Mouse (Mus musculus): ENCODE data around the gene Faap20.
"Not testable (repeated sequence)": the region's sequence is repeated elsewhere in the genome, so short reads cannot be mapped to it uniquely, and the experiment has no call there.

Gene Faap20

DNA sequence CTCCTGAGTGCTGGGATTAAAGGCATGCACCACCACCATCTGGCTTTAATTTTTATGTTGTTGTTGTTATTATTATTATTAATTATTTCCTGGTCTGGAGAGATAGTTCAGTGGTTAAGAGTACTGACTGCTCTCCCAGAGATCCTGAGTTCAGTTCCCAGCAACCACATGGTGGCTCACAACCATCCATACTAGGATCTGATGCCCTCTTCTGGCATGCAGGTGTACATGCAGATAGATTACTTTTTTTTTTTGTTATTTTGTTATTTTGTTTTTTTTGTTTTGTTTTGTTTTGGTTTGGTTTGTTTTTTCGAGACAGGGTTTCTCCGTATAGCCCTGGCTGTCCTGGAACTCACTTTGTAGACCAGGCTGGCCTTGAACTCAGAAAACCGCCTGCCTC is 1.5 kb upstream of the Faap20 start:
- DNase-seq (ENCODE audit: low spot score): not testable (repeated sequence)

DNA sequence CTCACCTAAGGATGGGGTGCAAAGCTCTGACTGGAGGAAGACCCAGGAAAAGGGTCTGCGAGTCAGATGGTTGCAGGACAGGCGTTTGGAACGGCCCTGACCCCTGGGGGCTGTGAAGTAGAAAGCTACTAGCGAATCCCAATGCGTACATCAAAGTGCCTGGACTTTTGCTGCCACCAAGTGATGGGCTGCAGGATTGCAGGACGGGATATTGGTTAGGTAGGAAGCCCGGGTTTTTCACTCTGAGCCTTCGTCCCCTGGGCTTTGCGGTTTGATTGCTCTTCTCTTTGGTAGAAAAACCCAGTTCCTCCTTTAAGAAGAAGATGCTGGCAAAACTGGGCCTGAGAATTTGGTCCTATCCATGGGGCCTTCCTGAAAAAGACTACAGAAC is 350 bp upstream of the Faap20 start:
- DNase-seq (ENCODE audit: low spot score): peak; percentile 88

DNA sequence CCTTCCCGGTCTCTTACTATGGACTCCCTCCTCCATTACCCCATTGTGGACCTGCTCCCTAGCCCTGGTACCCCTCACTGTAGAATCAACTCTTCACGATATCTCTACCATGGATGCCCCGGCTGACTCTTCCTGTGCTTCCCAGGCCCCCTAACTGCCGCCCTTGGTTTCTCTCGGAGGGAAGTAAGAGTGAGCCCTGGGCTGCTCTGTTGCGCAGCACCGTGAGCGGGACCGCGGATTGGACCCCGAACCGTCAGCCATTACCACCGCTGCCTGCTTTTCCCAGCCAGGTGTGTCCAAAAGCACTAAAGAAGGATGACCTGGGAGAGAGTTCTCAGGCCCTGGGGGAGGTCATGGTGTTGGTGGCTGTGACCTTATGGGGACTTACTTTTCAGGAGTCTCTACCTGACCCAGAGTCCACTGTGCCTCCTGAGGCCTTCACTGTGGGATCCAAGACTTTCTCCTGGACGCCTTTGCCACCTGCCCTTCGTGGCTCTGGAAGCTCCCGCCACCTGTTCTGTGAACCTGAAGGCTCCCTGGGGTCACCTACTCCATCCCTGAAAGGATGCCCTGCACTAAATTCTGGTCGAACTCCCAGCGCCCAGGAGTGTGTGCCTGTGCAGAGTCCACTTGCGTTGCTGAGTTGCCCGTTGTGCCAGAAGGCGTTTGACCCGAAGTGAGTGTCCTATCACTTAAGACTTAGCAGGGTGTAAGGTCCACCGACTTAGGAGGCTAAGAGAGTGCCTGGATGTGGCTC is 937 bp downstream of the Faap20 start:
- DNase-seq (ENCODE audit: low spot score): peak; percentile 30

DNA sequence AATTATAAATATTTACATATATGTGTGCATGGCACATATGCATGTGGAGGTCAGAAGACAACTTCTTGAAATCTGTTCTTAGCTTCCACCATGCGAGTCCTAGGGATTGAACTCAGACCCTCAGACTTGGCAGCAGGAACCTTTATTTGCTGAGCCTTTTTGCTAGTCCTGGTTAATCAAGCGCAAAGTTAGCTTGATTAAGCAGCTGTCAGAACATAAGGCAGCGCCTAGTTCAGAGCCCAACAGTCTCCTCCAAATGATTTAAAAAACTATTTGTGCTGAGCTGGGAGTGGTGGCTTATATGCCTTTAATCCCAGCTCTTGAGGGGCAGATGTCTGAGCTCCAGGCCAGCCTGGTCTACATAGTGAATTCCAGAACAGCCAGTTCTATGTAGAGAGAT is 1.5 kb downstream of the Faap20 start:
- DNase-seq (ENCODE audit: low spot score): no peak

DNA sequence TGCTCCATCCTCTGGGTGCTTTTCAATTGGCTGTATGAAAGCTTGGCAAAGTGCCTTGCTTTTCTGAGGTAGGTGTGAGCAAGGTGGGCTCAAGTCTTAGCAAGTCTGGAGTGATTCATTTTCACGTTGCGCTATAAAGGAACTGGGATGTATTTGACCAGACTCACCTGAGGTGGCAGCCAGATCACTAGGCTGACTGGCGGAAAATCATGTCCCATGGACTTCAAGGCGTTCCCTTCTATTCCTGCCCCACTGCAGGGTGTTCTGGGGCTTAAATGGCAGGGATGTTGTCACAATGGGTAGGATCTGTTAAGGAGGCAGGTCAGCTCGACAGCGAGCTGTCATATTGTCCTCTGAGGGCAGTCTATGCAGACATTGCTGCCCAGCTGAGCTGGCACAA is 2.7 kb downstream of the Faap20 start:
- no peak for DNase-seq (ENCODE audit: low spot score)

DNA sequence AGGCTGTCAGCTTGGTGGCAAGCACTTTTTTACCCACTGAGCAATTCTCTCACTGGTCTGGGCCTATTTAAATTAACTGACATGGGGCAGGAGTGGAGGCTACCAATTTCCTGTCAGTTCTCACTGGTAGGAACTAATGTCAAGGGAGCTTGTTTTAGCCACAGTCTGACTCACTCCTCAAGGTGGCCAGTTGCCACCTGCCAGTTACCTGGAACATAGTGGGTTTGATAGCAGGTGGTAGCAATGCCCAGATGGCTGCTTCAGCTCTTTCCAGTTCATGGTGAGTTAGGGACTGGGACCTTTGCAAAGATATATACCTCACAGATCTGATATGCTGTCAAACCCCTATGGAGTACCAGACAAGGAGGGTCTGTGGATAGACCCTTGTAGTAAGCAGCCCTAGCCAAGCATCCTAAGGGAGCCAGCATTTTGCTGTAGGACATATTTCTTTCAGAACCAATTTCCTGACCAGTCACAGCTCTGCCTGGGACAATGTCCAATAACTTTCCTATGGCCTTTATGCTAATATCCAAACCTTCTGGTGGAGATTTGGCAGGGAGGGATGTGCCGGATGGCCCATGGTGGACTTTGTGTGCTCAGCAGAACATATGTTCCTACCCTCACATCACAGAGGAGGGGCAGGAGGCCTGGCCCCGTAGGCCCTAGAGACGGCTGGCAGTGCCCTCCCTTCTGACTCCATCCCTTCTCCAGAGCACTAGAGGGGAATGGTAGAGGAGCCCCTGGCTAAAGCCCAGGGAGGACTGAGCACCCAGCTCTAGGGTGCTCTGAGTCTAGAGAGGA is 15.1 kb downstream of the Faap20 start:
- no peak for DNase-seq (ENCODE audit: low spot score)

DNA sequence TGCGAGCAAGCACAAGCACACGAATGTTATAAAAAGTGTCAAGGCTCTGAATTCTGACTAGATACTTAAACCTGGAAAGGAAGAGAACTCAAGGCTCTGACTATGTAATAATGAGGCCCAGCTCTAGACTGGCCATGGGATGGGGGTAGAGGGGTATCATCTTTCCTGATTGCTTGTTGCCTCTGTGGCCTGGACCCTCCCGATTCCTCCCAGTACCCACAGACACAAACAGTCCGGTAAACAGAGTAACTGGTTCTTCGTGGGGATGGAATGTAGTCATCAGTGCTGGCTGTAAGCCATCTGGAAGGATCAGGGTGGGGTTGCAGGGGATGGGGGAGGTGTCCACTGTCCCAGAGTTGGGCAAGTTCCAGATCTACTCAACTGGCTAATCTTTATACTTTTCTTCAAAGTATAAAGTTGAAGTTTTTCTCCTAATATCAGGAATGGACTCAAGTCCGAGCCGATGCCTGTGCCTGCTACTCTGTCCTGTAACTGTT is 17.5 kb downstream of the Faap20 start:
- DNase-seq (ENCODE audit: low spot score): no peak

DNA sequence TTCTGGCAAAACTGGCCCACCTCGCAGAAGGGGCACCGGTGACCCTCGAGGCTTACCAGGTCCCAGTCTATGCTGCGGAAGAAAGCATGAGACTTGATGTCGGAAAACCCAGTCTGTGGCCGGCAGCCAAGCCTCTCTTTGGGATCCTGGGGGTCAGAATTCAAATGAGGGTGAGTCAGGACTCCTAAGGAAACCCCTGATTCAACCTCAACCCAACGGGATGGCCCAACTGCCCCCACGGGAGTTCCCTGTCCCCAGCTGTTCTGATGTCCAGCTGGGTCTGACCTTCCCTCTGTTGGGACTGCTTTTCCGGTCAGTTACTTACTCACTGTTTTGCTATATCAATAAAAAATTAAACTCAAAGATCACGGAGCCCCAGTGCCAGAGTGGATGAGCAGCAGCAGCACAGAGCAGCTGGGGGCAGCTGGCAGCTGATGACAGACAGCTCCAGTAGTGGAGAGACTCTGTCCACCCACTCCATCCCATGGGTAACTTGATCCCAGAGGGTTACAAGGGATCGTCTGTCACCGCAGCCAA is 18.1 kb downstream of the Faap20 start:
- no peak for DNase-seq (ENCODE audit: low spot score)

DNA sequence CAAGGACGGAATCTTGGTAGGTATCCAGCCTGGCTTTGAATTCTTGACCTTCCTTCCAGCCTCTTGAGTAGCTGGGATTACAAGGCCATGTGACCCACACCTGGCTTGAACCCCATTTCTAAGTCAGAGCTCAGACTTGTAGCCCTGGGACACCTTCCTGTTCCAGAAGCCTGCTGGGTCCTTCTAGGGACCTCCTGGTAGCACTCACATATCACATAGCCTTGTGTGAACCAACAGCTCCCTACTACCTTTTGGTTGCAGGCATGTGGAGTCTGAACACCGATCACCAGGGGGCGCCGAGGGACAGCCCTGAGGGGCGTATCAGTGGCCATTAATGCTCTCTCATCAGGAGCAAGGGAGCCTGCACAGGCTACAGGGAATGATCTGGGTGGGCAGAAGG is 18.8 kb downstream of the Faap20 start:
- DNase-seq (ENCODE audit: low spot score): peak; percentile 69

DNA sequence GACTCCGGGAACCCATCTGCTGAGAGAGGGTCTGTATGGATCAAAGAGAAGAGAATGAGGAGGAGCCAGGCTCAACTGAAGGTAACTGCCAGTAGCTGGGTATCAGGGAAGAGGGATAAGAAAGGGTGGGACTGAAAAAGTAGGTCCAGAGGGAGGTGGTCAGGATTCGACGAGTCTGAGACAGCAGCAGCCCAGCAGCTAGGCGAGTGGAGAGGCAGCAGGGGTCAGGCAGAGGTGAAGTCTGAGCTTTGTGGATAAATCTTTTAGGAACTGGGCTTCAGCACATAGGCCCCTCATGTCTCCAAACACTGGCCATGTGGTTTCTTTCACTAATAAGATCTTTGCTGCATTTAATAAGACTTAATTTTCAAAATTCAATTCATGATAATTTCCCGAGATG is 24.8 kb downstream of the Faap20 start:
- no peak for DNase-seq (ENCODE audit: low spot score)

DNA sequence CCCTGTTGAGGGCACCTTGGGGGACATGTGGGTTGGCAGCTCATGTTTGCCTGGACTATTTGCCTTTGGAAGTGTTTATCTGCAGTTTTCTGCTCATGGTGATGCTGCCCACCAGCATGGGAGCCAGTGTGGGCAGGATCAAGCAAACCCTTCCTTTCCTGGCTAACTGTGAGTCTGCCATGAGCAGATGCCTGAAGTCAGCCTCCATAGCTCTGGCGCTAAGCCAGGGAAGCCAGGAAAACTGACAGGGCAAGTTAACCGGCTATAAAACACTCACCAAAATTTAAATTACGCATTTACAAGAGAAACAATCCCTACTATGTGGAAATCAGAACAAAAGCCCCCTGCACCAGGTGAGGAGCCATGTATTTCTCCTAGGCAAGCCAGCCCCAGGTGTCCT is 25.2 kb downstream of the Faap20 start:
- DNase-seq (ENCODE audit: low spot score): no peak

DNA sequence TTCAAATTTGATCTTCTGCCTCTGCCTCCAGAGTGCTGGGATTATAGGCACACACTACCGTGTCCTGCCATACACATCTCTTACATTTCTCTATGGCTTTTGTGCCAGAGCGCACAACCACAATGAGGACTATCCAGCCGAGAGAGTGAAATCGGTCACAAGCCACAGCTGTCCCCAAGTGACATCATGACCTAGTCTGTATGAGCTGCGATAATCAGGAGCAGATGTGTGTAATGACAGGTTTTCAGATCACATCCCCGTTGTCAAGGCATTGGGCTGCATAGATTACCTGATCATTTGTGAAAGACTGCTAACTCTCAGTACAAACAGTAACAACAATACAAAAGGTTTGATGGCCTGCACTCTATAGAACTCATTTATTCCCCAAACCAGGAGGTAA is 28.4 kb downstream of the Faap20 start:
- no peak for DNase-seq (ENCODE audit: low spot score)

DNA sequence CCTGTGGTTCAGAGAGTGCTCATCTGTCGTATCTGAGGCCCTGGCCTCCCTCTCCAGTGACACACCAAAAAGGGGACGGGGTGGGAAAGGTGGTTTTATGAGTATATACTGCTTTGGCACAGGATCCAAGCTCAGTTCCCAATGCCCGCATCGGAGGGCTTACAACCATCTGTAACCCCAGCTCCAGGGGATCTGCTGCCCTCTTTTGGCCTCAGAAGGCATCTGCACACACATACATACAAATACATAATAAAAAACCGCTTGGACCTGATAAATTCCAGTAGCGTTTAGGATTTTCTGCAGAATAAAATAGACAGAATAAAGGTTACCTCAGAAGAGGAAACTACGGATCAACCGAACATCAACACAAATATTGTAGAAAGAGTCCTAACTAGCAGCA is 29.5 kb downstream of the Faap20 start:
- DNase-seq (ENCODE audit: low spot score): no peak

DNA sequence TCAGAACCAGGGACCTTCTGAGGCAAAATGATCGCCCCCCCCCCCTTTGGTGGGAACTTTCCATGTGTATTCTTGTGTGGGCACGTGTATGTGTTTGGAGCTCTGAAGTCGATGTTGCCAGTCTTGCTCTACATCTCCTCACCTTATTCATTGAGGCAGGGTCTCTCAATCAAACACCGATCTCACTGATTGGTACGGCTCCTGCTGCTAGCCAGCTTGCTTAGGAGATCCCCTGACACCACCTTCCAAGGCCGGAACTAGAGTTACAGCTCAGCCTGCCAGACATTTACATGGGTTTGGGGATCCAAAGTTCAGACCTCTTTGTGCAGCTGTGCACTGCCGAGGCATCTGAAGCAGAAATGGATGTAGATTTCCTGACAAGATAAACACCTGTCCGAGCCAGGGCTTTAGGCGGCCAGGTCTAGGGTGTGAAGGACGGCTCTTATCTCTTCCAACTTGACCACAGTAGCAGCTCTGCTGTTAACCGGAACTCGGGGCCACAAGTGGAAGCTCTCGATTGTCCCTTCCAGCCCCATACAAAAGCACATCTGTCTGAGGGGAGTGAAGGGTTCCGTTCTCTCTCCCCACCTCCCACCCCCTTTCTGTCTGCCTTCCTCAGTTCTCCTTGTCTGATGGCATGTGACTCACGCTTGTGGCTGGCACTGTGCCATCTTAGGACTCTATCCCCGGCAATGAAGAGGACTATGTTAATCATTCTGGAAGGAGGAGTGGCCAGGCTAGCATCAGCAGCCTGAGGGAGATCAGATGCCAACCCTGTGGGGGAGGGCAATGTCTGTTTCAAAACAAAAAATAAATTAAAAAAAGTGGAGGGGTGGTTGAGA is 30.5 kb downstream of the Faap20 start:
- DNase-seq (ENCODE audit: low spot score): no peak

DNA sequence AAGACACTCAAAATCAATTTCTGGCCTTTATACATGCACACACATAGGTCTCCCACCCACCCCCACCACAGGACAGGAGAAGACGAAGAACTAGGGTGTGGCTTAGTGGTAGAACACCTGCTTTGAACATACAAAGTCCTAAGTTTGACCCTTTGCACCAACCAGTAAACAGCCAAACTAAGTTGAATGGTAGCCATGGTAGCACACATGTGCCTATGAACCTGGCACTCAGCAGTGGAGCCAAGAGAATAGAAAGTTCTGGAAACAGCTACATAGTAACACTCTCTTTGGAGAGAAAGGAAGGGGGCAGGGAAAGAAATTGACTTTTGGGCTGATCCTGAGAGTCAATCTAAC is 31.1 kb downstream of the Faap20 start:
- no peak for DNase-seq (ENCODE audit: low spot score)

DNA sequence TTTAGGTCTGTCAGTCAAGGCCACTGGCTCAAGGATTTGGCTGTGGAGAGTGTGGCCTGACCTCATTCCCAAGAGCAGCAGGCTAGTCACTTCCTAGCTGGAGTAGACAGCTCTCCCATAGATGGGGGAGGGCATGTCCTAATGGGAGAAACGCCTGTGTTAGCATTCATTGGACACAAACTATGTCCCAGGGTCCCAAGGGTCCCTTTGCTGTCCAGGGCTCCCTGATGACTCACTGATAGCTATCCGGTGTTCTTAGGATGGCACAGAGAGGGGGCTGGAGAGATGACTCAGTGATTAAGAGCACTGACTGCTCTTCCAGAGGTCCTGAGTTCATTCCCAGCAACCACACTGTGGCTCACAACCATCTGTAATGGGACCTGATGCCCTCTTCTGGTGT is 31.6 kb downstream of the Faap20 start:
- DNase-seq (ENCODE audit: low spot score): no peak

DNA sequence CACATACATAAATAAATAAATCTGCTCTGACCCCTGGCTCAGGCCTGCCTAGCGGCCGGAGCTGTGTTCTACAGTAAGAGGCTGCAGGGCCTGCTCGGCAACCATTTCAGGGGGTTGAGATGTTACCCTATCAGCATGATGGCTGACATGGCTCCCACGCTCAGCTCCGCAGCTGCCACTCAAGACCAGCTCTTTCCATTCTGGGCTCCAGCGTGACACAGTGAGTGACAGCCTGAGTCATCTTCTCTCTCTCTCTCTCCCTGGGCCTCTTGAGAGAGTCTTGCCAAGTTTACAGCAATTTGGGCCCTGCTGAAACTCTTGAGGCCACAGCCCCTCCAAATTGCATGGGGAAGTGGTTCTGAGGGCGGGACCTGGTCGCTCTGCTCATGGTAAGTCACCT is 32.0 kb downstream of the Faap20 start:
- no peak for DNase-seq (ENCODE audit: low spot score)

DNA sequence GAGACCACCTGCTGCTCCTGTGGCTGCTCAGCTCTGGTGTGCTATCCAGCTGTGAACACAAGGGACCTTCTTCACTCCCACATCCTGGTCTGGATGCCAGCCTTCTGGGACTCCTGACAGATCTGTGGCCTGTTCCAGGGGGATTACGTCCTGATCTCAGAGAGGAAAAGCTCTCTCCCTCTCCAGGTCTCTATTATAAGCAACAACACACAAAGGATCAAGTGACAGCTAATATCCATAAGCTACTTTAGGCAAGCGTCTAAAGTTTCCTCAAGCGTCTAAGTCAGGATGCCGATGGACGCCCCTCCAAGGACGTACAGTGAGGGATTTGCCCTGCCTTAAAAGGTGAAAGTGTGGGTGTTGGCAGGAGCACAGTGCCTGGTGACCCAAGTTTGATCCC is 32.6 kb downstream of the Faap20 start:
- no peak for DNase-seq (ENCODE audit: low spot score)

DNA sequence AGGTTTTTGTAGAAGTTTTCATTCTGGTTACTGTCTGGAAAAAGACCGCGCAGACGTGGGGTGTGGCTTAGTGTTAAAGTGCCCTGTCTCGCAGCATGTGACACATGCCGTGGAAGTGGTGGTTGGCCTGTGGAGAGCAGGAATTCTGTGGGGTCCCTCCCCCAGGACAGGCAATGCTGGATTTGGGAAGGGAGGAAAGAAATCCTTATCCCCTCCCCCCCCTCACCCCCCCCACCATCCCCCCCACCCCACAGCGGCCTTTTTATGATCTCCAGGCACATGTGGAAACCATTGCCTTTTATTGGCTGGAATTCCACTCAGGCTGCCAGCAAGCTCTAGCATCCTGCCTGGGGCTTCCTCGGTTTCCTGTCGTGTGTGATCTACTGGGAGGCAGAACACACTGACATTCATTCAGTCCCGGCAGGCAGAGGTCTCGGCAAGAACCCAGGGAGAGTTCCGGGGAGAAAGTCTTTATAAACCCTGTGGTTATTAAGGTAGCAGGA is 33.5 kb downstream of the Faap20 start:
- DNase-seq (ENCODE audit: low spot score): no peak

DNA sequence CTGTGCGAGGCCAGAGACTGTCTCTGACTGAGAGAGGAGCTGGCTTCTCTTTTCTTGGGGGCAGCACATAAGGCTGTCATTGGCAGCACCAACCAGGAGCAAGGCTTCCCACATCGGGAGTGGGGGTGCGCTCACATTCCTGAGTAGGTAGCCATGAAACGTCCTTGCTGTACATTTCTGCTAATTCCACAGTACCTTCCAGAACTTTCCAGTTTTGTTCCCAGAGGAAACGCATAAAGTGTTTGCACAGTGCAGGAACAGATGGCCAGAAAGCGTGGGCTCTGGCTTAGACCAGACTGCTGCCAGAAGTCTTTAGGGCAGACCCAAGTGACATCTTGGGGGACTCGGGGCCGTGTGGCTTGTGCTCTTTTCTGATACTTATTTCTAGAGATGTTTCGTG is 34.0 kb downstream of the Faap20 start:
- no peak for DNase-seq (ENCODE audit: low spot score)

DNA sequence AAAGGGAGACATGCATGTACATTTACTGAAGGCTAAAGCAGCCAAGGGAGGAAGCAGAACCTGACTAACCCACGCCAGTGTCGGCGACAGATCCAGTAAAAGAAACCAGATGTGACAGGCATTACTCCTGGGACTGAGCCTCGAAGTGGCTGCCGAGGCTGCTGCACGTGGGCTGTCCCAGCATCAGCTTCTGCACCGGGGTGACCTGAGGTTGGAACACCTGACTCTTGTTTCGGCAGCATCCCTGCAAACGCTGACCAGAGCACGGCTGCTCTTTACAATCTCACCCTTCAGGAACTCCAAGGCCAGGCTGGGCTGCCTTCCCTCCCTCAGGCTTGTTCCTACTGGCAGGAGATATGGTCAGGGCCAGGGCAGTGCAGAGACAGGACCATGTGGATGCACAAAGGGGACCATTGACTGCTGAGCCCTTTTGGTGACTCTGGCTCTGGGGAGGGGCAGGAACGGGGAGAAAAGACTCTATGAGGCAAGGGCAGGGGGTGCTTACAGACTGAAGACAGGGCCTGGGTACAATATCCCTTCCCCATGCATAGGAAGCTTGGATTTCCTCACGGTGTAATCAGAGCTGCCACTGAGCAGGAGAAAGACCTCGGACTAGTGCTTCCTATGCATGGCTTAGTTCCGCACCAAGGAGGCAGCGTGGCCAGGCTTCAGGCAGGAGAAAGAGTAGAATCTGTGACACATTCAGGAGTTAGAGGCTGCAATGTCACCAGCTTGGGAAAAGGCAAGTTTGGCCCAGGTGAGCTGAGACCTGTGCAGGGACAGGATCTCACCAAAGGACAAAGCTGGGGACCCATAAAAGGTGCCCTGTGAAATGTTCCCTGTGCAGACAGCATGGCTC is 35.1 kb downstream of the Faap20 start:
- no peak for DNase-seq (ENCODE audit: low spot score)

Measured in urinary bladder, postnatal 25 days (tissue).